Mouse (Mus musculus) embryonic facial prominence, embryonic 14.5 days (tissue): Measurements from ENCODE around the gene Phactr4. TPM values are rescaled to one million over a fixed set of nuclear protein-coding genes. Genes with fewer than 3 reads are reported as not detected.
A peak's percentile ranks its signal among the peaks of the same experiment; 100 is the strongest.

Experiments
- ATAC-seq: fragments of 200-750 bp; cut with Nextera tagmentation; 2 replicates; pipeline ENCODE4 v1.8.0; 2017; ENCODE audit warnings: low read depth, moderate number of reproducible peaks, moderate TSS enrichment
- DNase-seq: peaks from one replicate; pipeline ENCODE4 v3.0.0-alpha.2; 2015; ENCODE audit warnings: low spot score
- H3K27ac ChIP-seq: fragments of 300-500 bp; sonication (generic); replicated peaks from 2 replicates; pipeline ENCODE4 v1.5.1; 2014; ENCODE audit warnings: low read depth, mild to moderate bottlenecking, low read length, moderate library complexity
- H3K27me3 ChIP-seq: fragments of 300-500 bp; sonication (generic); replicated peaks from 2 replicates; pipeline ENCODE4 v1.6.1; 2014; ENCODE audit warnings: low read length; ENCODE audit not compliant: control insufficient read depth, insufficient read depth
- H3K36me3 ChIP-seq: fragments of 300-500 bp; sonication (generic); 2 replicates; pipeline ENCODE4 v1.6.1; 2014; ENCODE audit warnings: low read length, mixed read lengths; ENCODE audit not compliant: control insufficient read depth, insufficient read depth
- H3K4me1 ChIP-seq: fragments of 300-500 bp; sonication (generic); 2 replicates; pipeline ENCODE4 v1.6.1; 2014; ENCODE audit warnings: antibody characterized with exemption, low read length; ENCODE audit not compliant: control insufficient read depth, insufficient read depth
- H3K4me2 ChIP-seq: fragments of 300-500 bp; sonication (generic); 2 replicates; pipeline ENCODE4 v1.6.1; 2014; ENCODE audit warnings: low read depth, mild to moderate bottlenecking, low read length, moderate library complexity, mixed read lengths
- H3K4me3 ChIP-seq: fragments of 300-500 bp; sonication (generic); 2 replicates; pipeline ENCODE4 v1.5.1; 2014; ENCODE audit warnings: low read depth, mild to moderate bottlenecking, low read length
- H3K9ac ChIP-seq: fragments of 300-500 bp; sonication (generic); 2 replicates; pipeline ENCODE4 v1.6.1; 2014; ENCODE audit warnings: low read depth, mild to moderate bottlenecking, low read length, moderate library complexity, mixed read lengths
- H3K9me3 ChIP-seq: fragments of 300-500 bp; sonication (generic); 2 replicates; pipeline ENCODE4 v1.6.1; 2016; ENCODE audit warnings: low read length; ENCODE audit not compliant: control insufficient read depth
- WGBS: fragments of 180-500 bp; shearing (Covaris S2); extraction: QIAGEN DNeasy Blood & Tissue Kit; methylation state at CpG from one replicate; pipeline ENCODE4 v1.1.7; 2014; 5-methylcytosine and 5-hydroxymethylcytosine counted together
- polyA plus RNA-seq: library from polyadenylated mRNA; unstranded; fragments of >200 nt; fragmentation: Nextera tagmentation; extraction: Ambion mirVana; gene quantifications from 2 replicates; pipeline ENCODE4 v1.2.1, GENCODE M21; 2014

Gene Phactr4
- 18.2 and 18.6 TPM in 2 replicates for polyA plus RNA-seq

- ATAC-seq, result peak; percentile 98
- H3K9ac ChIP-seq, result peak within 1 kb of the TSS; percentile 92
- H3K36me3 ChIP-seq, result no peaks in the 10 kb centered on the region
- peak; percentile 98 for DNase-seq
- no peaks in the 10 kb centered on the region for H3K9me3 ChIP-seq
- H3K27me3 ChIP-seq, result no peaks in the 10 kb centered on the region
- H3K4me2 ChIP-seq, result peak within 1 kb of the TSS; percentile 64
- peak within 1 kb of the TSS; percentile 98 for H3K27ac ChIP-seq
- H3K4me3 ChIP-seq, result peak within 1 kb of the TSS; percentile 93
- peaks cover 10% of the 10 kb centered on the region for H3K4me1 ChIP-seq
- WGBS, result 0% methylated on average over 27 of the region's 73 CpGs
Observed at GRCm38 (mm10) chr4:132421923-132422782, at the start of gene Phactr4. TSS of gene Phactr4 (minus strand) at chr4:132422489.

GRCm38 (mm10) chr4:132469873-132470272, 47.6 kb upstream of the Phactr4 start:
- no peak overlapping the region for H3K27ac ChIP-seq
- H3K36me3 ChIP-seq, result no peaks in the 10 kb centered on the region
- no peak overlapping the region for H3K9ac ChIP-seq
- no peaks in the 10 kb centered on the region for H3K4me1 ChIP-seq
- WGBS, result 0% methylated on average over 3 of the region's 3 CpGs
- ATAC-seq (no peak), DNase-seq (no peak)
- H3K4me3 ChIP-seq, result no peak overlapping the region
- no peaks in the 10 kb centered on the region for H3K9me3 ChIP-seq
- H3K4me2 ChIP-seq, result no peak overlapping the region
- no peaks in the 10 kb centered on the region for H3K27me3 ChIP-seq

GRCm38 (mm10) chr4:132464255-132464613, 41.9 kb upstream of the Phactr4 start:
- Histone ChIP-seq H3K27ac (peak overlapping the region; percentile 22), H3K9me3 (no peaks in the 10 kb centered on the region), H3K4me2 (peak overlapping the region; percentile 83), H3K4me3 (peak overlapping the region; percentile 78), H3K27me3 (no peaks in the 10 kb centered on the region), H3K4me1 (0 out of 2 replicates have a peak, but pooled peaks cover 10% of the 10 kb centered on the region), H3K9ac (peak overlapping the region; percentile 84), H3K36me3 (peaks cover 23% of the 10 kb centered on the region)
- no peak for DNase-seq
- 2% methylated on average over 5 of the region's 5 CpGs for WGBS
- peak; percentile 30 for ATAC-seq

GRCm38 (mm10) chr4:132463430-132464254, 41.4 kb upstream of the Phactr4 start, which contains the start of gene Med18:
TSS of gene Med18 (minus strand) at chr4:132463921.
- Histone ChIP-seq H3K9me3 (no peaks in the 10 kb centered on the region), H3K27ac (peak within 1 kb of the TSS; percentile 70), H3K4me3 (peak within 1 kb of the TSS; percentile 78), H3K4me1 (0 out of 2 replicates have a peak, but pooled peaks cover 10% of the 10 kb centered on the region), H3K4me2 (peak within 1 kb of the TSS; percentile 83), H3K36me3 (peaks cover 29% of the 10 kb centered on the region), H3K27me3 (no peaks in the 10 kb centered on the region), H3K9ac (peak within 1 kb of the TSS; percentile 84)
- WGBS, result 0% methylated on average over 44 of the region's 44 CpGs
- peak; percentile 93 for ATAC-seq
- DNase-seq, result peak; percentile 97

- Histone ChIP-seq H3K4me1 (0 out of 2 replicates have a peak, but pooled peaks cover 10% of the 10 kb centered on the region), H3K27me3 (no peaks in the 10 kb centered on the region), H3K4me3 (peak overlapping the region; percentile 78), H3K27ac (peak overlapping the region; percentile 70; the same call in 1 of the 2 replicates), H3K4me2 (peak overlapping the region; percentile 83), H3K36me3 (peaks cover 37% of the 10 kb centered on the region), H3K9me3 (no peaks in the 10 kb centered on the region), H3K9ac (peak overlapping the region; percentile 84)
- 8% methylated on average over 11 of the region's 11 CpGs for WGBS
- ATAC-seq, result no peak
- DNase-seq, result no peak
Observed at GRCm38 (mm10) chr4:132462836-132463235, 40.5 kb upstream of the Phactr4 start.

- no peak overlapping the region for H3K4me3 ChIP-seq
- ATAC-seq, result no peak
- 91% methylated on average over 8 of the region's 8 CpGs for WGBS
- no peak overlapping the region for H3K4me2 ChIP-seq
- H3K27me3 ChIP-seq, result no peaks in the 10 kb centered on the region
- DNase-seq, result no peak
- H3K27ac ChIP-seq, result no peak overlapping the region
- no peak overlapping the region for H3K9ac ChIP-seq
- H3K36me3 ChIP-seq, result peaks cover 49% of the 10 kb centered on the region
- H3K9me3 ChIP-seq, result no peaks in the 10 kb centered on the region
- H3K4me1 ChIP-seq, result 0 out of 2 replicates have a peak, but pooled peaks cover 10% of the 10 kb centered on the region
Observed at GRCm38 (mm10) chr4:132460225-132460624, 37.9 kb upstream of the Phactr4 start.

GRCm38 (mm10) chr4:132455561-132455960, 33.3 kb upstream of the Phactr4 start:
- H3K9me3 ChIP-seq, result no peaks in the 10 kb centered on the region
- 86% methylated on average over 6 of the region's 6 CpGs for WGBS
- H3K27ac ChIP-seq, result peak overlapping the region; percentile 67
- no peaks in the 10 kb centered on the region for H3K27me3 ChIP-seq
- no peak overlapping the region for H3K4me3 ChIP-seq
- H3K4me2 ChIP-seq, result no peak overlapping the region
- peak; percentile 50; the same call in 1 of the 2 replicates for ATAC-seq
- H3K4me1 ChIP-seq, result no peaks in the 10 kb centered on the region
- peaks cover 39% of the 10 kb centered on the region for H3K36me3 ChIP-seq
- DNase-seq, result peak; percentile 57
- H3K9ac ChIP-seq, result no peak overlapping the region

- H3K27ac ChIP-seq, result peak overlapping the region; percentile 67
- H3K9ac ChIP-seq, result no peak overlapping the region
- no peak overlapping the region for H3K4me3 ChIP-seq
- H3K27me3 ChIP-seq, result no peaks in the 10 kb centered on the region
- ATAC-seq, result peak; percentile 90
- peaks cover 35% of the 10 kb centered on the region for H3K36me3 ChIP-seq
- DNase-seq, result peak; percentile 78
- H3K4me1 ChIP-seq, result no peaks in the 10 kb centered on the region
- 66% methylated on average over 3 of the region's 3 CpGs for WGBS
- no peak overlapping the region for H3K4me2 ChIP-seq
- no peaks in the 10 kb centered on the region for H3K9me3 ChIP-seq
Observed at GRCm38 (mm10) chr4:132455146-132455545, 32.9 kb upstream of the Phactr4 start.
